Mouse (Mus musculus): ENCODE measurements around the gene Hfe2.

DNA sequence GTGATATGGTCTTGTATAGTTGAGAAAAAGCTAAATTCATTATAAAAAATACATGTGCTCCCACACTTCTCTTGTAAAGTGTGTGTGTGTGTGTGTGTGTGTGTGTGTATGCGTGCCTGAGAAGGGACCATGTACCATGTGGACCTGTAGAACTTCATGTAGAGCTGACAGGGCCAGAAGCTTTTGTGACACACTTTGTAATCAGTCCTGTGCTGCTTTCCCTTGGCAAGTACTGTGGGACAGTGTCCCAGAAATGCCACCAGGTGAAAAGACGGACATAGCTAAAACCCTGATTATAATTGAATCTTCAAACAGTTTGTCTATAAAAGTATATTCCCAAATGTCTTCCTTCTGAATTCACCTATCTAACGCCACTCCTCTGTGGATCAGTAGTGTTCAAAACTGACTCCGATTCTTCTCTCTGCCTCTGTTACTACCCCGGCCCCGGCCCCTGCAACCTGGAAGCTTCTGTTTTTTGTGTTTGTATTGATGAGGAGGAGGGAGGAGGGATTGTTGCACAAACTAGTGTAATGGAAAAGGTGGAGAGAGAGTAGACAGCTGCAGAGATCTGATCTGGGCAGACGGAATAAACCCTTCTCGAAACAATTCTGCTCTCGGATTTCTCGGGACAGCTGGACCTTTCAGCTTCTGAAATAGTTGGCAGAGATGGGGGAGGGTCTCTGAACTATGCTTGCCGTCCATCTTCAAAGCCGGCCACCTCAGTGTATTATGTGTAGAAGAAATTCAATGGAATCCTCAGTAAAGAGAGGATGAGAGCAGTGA is 753 bp upstream of the Hfe2 start:
- TF ChIP-seq CTCF (IDR thresholded peaks at IDR 0.05; ENCODE audit: low read depth, low read length): no peak
- no peak for TF ChIP-seq POLR2A (IDR thresholded peaks at IDR 0.05; ENCODE audit: extremely low read depth, insufficient read depth, low read length)

All from liver, adult 2 months (tissue).